9 mouse cellular contexts compared by ENCODE assay signal in the genomic region with DNA sequence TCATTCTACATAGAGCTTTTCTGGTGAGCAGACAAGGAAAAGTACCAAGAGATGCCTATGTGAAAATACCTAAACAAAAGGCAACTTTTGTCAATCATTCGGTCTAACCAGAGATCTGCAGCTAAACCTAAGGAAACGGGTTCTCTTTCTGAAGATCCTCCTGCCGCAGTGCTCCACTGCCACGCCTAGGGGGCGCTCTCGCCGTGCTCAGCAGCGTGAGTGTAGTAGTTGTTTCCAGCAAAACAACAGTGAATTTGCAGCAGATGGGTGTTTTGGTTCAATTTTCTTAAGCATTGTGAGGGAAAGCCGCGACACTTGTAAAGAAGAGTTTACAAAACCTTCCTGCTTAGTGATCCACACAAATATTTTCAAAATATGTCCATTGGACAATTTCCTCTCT.
DNase-seq lines count a peak whose midpoint lies in the region; ATAC-seq lines count a peak whose summit lies in the region.
"Had no signal": no experiment of that assay in that cellular context is flagged by ENCODE, and none has a peak within 500 bp of the region (broad histone marks: within the 10 kb centered on the region; RNA-seq: fewer than 3 reads in every experiment).

No protein-coding gene starts in this region.

- H3K9me3 ChIP-seq in forebrain, embryonic 16.5 days (ENCODE audit: control insufficient read depth, low read length) = no peaks in the 10 kb centered on the region

- H3K36me3 ChIP-seq in forebrain, embryonic 16.5 days (ENCODE audit: control insufficient read depth, insufficient read depth) = no peaks in the 10 kb centered on the region

- no peak overlapping the region for H3K27ac ChIP-seq in forebrain, embryonic 16.5 days (ENCODE audit: low read length)

- peak; percentile 83 for ATAC-seq in forebrain, embryonic 16.5 days
- no peak for ATAC-seq in megakaryocyte-erythroid progenitor cell, adult 5-6 weeks (replicated peaks; ENCODE audit: low FRiP score, low TSS enrichment, poor library complexity, severe bottlenecking)

- H3K9ac ChIP-seq in forebrain, embryonic 16.5 days (replicated peaks; ENCODE audit: low read depth, low read length) = no peak overlapping the region

- peak; percentile 5 for DNase-seq in ovary, postnatal 10 days (ENCODE audit: low spot score)
- DNase-seq in ovary, adult 18-20 months (ENCODE audit: low spot score) = no peak
- DNase-seq in c-Kit-positive CD71-positive TER-119-positive erythroid progenitor cells, embryonic 14.5 days (ENCODE audit: low spot score) = peak; percentile 1
- peak; percentile 48 for DNase-seq in layer of hippocampus, adult 9-10 months (ENCODE audit: low spot score)
- DNase-seq in lung, postnatal 25 days (ENCODE audit: low spot score) = peak; percentile 1
- DNase-seq in right cerebral cortex, postnatal 14 days = peak; percentile 81

- no peaks in the 10 kb centered on the region for H3K27me3 ChIP-seq in forebrain, embryonic 16.5 days (replicated peaks; ENCODE audit: control insufficient read depth, insufficient read depth, low read length)

- peak overlapping the region; percentile 49 for H3K4me2 ChIP-seq in forebrain, embryonic 16.5 days (ENCODE audit: low read length)

- peaks cover 7% of the 10 kb centered on the region; the same call in 1 of the 2 replicates for H3K4me1 ChIP-seq in forebrain, embryonic 16.5 days (replicated peaks; ENCODE audit: control insufficient read depth, insufficient read depth, low read length)

- 7% methylated on average over 10 of the region's 10 CpGs for WGBS in forebrain, embryonic 16.5 days

- 0 out of 2 replicates have a peak overlapping the region, but pooled peaks have one; percentile 6 for H3K4me3 ChIP-seq in forebrain, embryonic 16.5 days (replicated peaks; ENCODE audit: low read length)
- H3K4me3 ChIP-seq: erythroblast, embryonic 14.5 days had no signal
